ENCODE assay signal across 14 mouse cellular contexts in the genomic region with DNA sequence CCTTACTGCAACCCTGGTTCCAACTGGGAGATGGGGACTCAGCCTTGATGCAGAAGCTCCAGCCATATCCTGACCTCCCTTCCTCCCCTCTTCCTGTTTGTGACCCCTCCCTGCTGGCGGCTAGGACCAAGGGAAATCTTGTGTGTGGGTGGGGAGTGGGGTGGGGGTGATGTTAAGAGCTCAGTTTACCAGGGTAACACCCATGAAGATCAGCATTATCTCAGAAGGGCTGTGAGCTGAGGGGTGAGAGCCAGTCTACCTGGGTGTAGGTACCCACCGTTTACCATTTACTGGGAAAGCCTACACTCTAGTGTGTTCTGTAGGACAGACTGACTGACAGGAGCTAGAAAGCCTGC. TPM values are rescaled to one million over a fixed set of nuclear protein-coding genes. Genes with fewer than 3 reads are reported as not detected.
A peak's percentile ranks its signal among the peaks of the same experiment; 100 is the strongest.
DNase-seq lines count a peak whose midpoint lies in the region; ATAC-seq and TF ChIP-seq lines count a peak whose summit lies in the region.
"Had no signal": no experiment of that assay in that cellular context is flagged by ENCODE, and none has a peak within 500 bp of the region (broad histone marks: within the 10 kb centered on the region; RNA-seq: fewer than 3 reads in every experiment).

No protein-coding gene starts in this region.

- H3K4me1 ChIP-seq in forebrain, embryonic 12.5 days = peaks cover 34% of the 10 kb centered on the region
- H3K4me1 ChIP-seq in hindbrain, embryonic 15.5 days (replicated peaks) = peaks cover 42% of the 10 kb centered on the region
- H3K4me1 ChIP-seq in neural tube, embryonic 12.5 days = peaks cover 14% of the 10 kb centered on the region
- H3K4me1 ChIP-seq in liver, postnatal 0 days (ENCODE audit: insufficient read depth) = peaks cover 3% of the 10 kb centered on the region; the same call in 1 of the 2 replicates

- peaks cover 88% of the 10 kb centered on the region for H3K27me3 ChIP-seq in forebrain, embryonic 12.5 days
- H3K27me3 ChIP-seq in hindbrain, embryonic 15.5 days = peaks cover 17% of the 10 kb centered on the region; the same call in 1 of the 2 replicates
- peaks cover 57% of the 10 kb centered on the region for H3K27me3 ChIP-seq in neural tube, embryonic 12.5 days (replicated peaks)
- peaks cover 39% of the 10 kb centered on the region for H3K27me3 ChIP-seq in liver, postnatal 0 days (ENCODE audit: insufficient read depth, low read length)

- no peak; the same call in 1 of the 2 replicates for ATAC-seq in forebrain, embryonic 12.5 days (ENCODE audit: low FRiP score)
- ATAC-seq in hindbrain, embryonic 15.5 days (ENCODE audit: low FRiP score, low read depth) = 0 out of 2 replicates have a peak, but pooled peaks have one; percentile 6
- no peak for ATAC-seq in neural tube, embryonic 12.5 days (ENCODE audit: low FRiP score, low read depth)
- ATAC-seq in liver, postnatal 0 days = no peak

- TF ChIP-seq EP300 in liver, postnatal 0 days (IDR thresholded peaks at IDR 0.05; ENCODE audit: low read depth) = no peak

- peak overlapping the region; percentile 58 for H3K4me3 ChIP-seq in layer of hippocampus, adult 2 months
- H3K4me3 ChIP-seq in forebrain, embryonic 12.5 days (replicated peaks) = peak overlapping the region; percentile 54
- peak overlapping the region; percentile 69 for H3K4me3 ChIP-seq in hindbrain, embryonic 15.5 days
- H3K4me3 ChIP-seq in neural tube, embryonic 12.5 days = peak overlapping the region; percentile 53
- H3K4me3 ChIP-seq in liver, postnatal 0 days (ENCODE audit: low read depth, low read length) = no peak overlapping the region
- H3K4me3 ChIP-seq: erythroblast, embryonic 14.5 days had no signal

- H3K27ac ChIP-seq in layer of hippocampus, adult 2 months = peak overlapping the region; percentile 86; the same call in 1 of the 2 replicates
- no peak overlapping the region for H3K27ac ChIP-seq in forebrain, embryonic 12.5 days
- peak overlapping the region; percentile 65; the same call in 1 of the 2 replicates for H3K27ac ChIP-seq in hindbrain, embryonic 15.5 days (replicated peaks)
- H3K27ac ChIP-seq in neural tube, embryonic 12.5 days = no peak overlapping the region
- H3K27ac ChIP-seq in liver, postnatal 0 days (ENCODE audit: low read depth) = no peak overlapping the region
- H3K27ac ChIP-seq: kidney, embryonic 15.5 days; limb, embryonic 15.5 days had no signal

- H3K9ac ChIP-seq in forebrain, embryonic 12.5 days = peak overlapping the region; percentile 68; the same call in 1 of the 2 replicates
- peak overlapping the region; percentile 72 for H3K9ac ChIP-seq in hindbrain, embryonic 15.5 days
- peak overlapping the region; percentile 69 for H3K9ac ChIP-seq in neural tube, embryonic 12.5 days
- H3K9ac ChIP-seq in liver, postnatal 0 days (replicated peaks) = no peak overlapping the region
- H3K9ac ChIP-seq: kidney, embryonic 15.5 days; limb, embryonic 15.5 days had no signal

- TF ChIP-seq CTCF in layer of hippocampus, adult 2 months (conservative IDR thresholded peaks at IDR 0.05) = no peak
- TF ChIP-seq CTCF in liver, postnatal 0 days (IDR thresholded peaks at IDR 0.05; ENCODE audit: low read depth) = no peak

- DNase-seq in layer of hippocampus, adult 2 months (ENCODE audit: low spot score in 2 of 2) = no peak
- no peak for DNase-seq in layer of hippocampus, postnatal 36 days
- no peak for DNase-seq in liver, postnatal 0 days
- DNase-seq in ovary, postnatal 10 days (ENCODE audit: low spot score) = no peak
- DNase-seq in testis, postnatal 10 days (ENCODE audit: low spot score) = no peak

- H3K4me2 ChIP-seq in forebrain, embryonic 12.5 days = peak overlapping the region; percentile 96
- H3K4me2 ChIP-seq in hindbrain, embryonic 15.5 days = peak overlapping the region; percentile 88
- H3K4me2 ChIP-seq in neural tube, embryonic 12.5 days (replicated peaks) = peak overlapping the region; percentile 87
- H3K4me2 ChIP-seq in liver, postnatal 0 days (ENCODE audit: low read depth, low read length) = no peak overlapping the region

- no peaks in the 10 kb centered on the region for H3K9me3 ChIP-seq in forebrain, embryonic 12.5 days
- no peaks in the 10 kb centered on the region for H3K9me3 ChIP-seq in hindbrain, embryonic 15.5 days
- no peaks in the 10 kb centered on the region for H3K9me3 ChIP-seq in neural tube, embryonic 12.5 days
- no peaks in the 10 kb centered on the region for H3K9me3 ChIP-seq in liver, postnatal 0 days (ENCODE audit: low read length)
- H3K9me3 ChIP-seq: kidney, embryonic 15.5 days; limb, embryonic 15.5 days had no signal

- no peaks in the 10 kb centered on the region for H3K36me3 ChIP-seq in forebrain, embryonic 12.5 days (replicated peaks)
- H3K36me3 ChIP-seq in hindbrain, embryonic 15.5 days = no peaks in the 10 kb centered on the region
- H3K36me3 ChIP-seq in neural tube, embryonic 12.5 days = no peaks in the 10 kb centered on the region
- H3K36me3 ChIP-seq in liver, postnatal 0 days (replicated peaks; ENCODE audit: insufficient read depth, low read length) = no peaks in the 10 kb centered on the region
- H3K36me3 ChIP-seq: kidney, embryonic 15.5 days; limb, embryonic 15.5 days had no signal

- WGBS in forebrain, embryonic 12.5 days = 49% methylated on average over 2 of the region's 2 CpGs
- WGBS in hindbrain, embryonic 15.5 days = 44% methylated on average over 2 of the region's 2 CpGs
- 47% methylated on average over 2 of the region's 2 CpGs for WGBS in neural tube, embryonic 12.5 days
- 35% methylated on average over 2 of the region's 2 CpGs for WGBS in liver, postnatal 0 days (ENCODE audit: insufficient replicate concordance)

RNA-seq across cellular contexts. Expression of gene Zdhhc22, which starts 0.5 kb away (rescaled TPM):
- 1 to 10 TPM; 8.6 to 9.0 TPM for total RNA-seq in layer of hippocampus, adult 2 months (2021)
- total RNA-seq in layer of hippocampus, postnatal 36 days (2021) = 10 to 100 TPM in 1 of 2 experiments, 1 to 10 TPM in 1; 6.8 to 10.6 TPM
- 1.1 and 1.6 TPM in 2 replicates for polyA plus RNA-seq in forebrain, embryonic 12.5 days (2016; fragmentation: Nextera tagmentation; extraction: Ambion mirVana)
- polyA plus RNA-seq in hindbrain, embryonic 15.5 days (2015; fragmentation: Nextera tagmentation; extraction: Ambion mirVana) = 21.8 and 22.0 TPM in 2 replicates
- 7.4 and 9.7 TPM in 2 replicates for polyA plus RNA-seq in neural tube, embryonic 12.5 days (2016; fragmentation: Nextera tagmentation; extraction: Ambion mirVana)
- not detected in 2 replicates for polyA plus RNA-seq in liver, postnatal 0 days (2015; fragmentation: Nextera tagmentation; extraction: Ambion mirVana)
- total RNA-seq: gastrocnemius, postnatal 4 days; heart, postnatal 25 days had no signal
- polyA plus RNA-seq: erythroblast, embryonic 14.5 days; limb, embryonic 15.5 days; Patski had no signal

RNA-seq across cellular contexts. Expression of gene Tmem63c, which starts 30.4 kb away (rescaled TPM):
- 10 to 100 TPM; 38.1 to 39.3 TPM for total RNA-seq in layer of hippocampus, adult 2 months (2021)
- 10 to 100 TPM; 36.2 to 36.4 TPM for total RNA-seq in layer of hippocampus, postnatal 36 days (2021)
- polyA plus RNA-seq in forebrain, embryonic 12.5 days (2016; fragmentation: Nextera tagmentation; extraction: Ambion mirVana) = 1.5 and 1.6 TPM in 2 replicates
- 10.3 and 11.1 TPM in 2 replicates for polyA plus RNA-seq in hindbrain, embryonic 15.5 days (2015; fragmentation: Nextera tagmentation; extraction: Ambion mirVana)
- 2.7 and 2.8 TPM in 2 replicates for polyA plus RNA-seq in neural tube, embryonic 12.5 days (2016; fragmentation: Nextera tagmentation; extraction: Ambion mirVana)
- polyA plus RNA-seq in liver, postnatal 0 days (2015; fragmentation: Nextera tagmentation; extraction: Ambion mirVana) = not detected in 2 replicates
- polyA plus RNA-seq: erythroblast, embryonic 14.5 days; limb, embryonic 15.5 days; Patski had no signal

RNA-seq across cellular contexts. Expression of gene Cipc, which starts 43.9 kb away (rescaled TPM):
- total RNA-seq in layer of hippocampus, adult 2 months (2021) = 10 to 100 TPM; 73.4 to 83.6 TPM
- total RNA-seq in layer of hippocampus, postnatal 36 days (2021) = 10 to 100 TPM; 66.6 to 72.9 TPM
- 49.5 and 51.4 TPM in 2 replicates for polyA plus RNA-seq in forebrain, embryonic 12.5 days (2016; fragmentation: Nextera tagmentation; extraction: Ambion mirVana)
- 45.1 and 46.1 TPM in 2 replicates for polyA plus RNA-seq in hindbrain, embryonic 15.5 days (2015; fragmentation: Nextera tagmentation; extraction: Ambion mirVana)
- 41.5 and 43.0 TPM in 2 replicates for polyA plus RNA-seq in neural tube, embryonic 12.5 days (2016; fragmentation: Nextera tagmentation; extraction: Ambion mirVana)
- polyA plus RNA-seq in liver, postnatal 0 days (2015; fragmentation: Nextera tagmentation; extraction: Ambion mirVana) = 4.4 and 4.7 TPM in 2 replicates

Comparison
In these comparisons a context has a peak if more than half of its experiments do, and no peak if none do; other contexts are left out.
1. H3K27ac ChIP-seq: peak in layer of hippocampus, adult 2 months (single experiment) and hindbrain, embryonic 15.5 days (single experiment); none in forebrain, embryonic 12.5 days (single experiment), neural tube, embryonic 12.5 days (single experiment) and liver, postnatal 0 days (single experiment).